Mouse (Mus musculus) ovary, postnatal 14 days (tissue): ENCODE data around the gene Sf3b4.

Source experiments
- DNase-seq: peaks from one replicate; pipeline ENCODE4 v3.0.0; 2022; ENCODE audit warnings: low spot score

Gene Sf3b4

GRCm38 (mm10) chr3:96220131-96220764 is 48.1 kb downstream of the Sf3b4 start:
- peak; percentile 35 for DNase-seq

GRCm38 (mm10) chr3:96220765-96221639 is 48.9 kb downstream of the Sf3b4 start, which contains the start of the genes Hist2h2ac and Hist2h2be:
Gene Hist2h2ac (minus strand): TSS chr3:96220880.
Gene Hist2h2be (plus strand): TSS chr3:96221119.
- DNase-seq: peak; percentile 79

GRCm38 (mm10) chr3:96221640-96222038 is 49.5 kb downstream of the Sf3b4 start:
- DNase-seq: no peak

GRCm38 (mm10) chr3:96222774-96223173 is 50.6 kb downstream of the Sf3b4 start:
- DNase-seq: no peak

GRCm38 (mm10) chr3:96225421-96225820 is 53.3 kb downstream of the Sf3b4 start:
- DNase-seq: no peak
